Mouse (Mus musculus) gastrocnemius, adult 18-20 months (tissue): Measurements from ENCODE around the gene Tpm1. TPM values are rescaled to one million over a fixed set of nuclear protein-coding genes. Genes with fewer than 3 reads are reported as not detected.
A peak's percentile ranks its signal among the peaks of the same experiment; 100 is the strongest.

Experiments
- DNase-seq: peaks from one replicate; pipeline ENCODE4 v3.0.0; 2021; ENCODE audit warnings: low spot score
- total RNA-seq, 2 experiments: library from RNA; stranded (reverse); gene quantifications; 2 replicates each; pipeline ENCODE4 v1.2.3; 2021

The Tpm1 gene
- total RNA-seq, 2 experiments from 2014 or later = 24,162 to 25,960 TPM

DNA sequence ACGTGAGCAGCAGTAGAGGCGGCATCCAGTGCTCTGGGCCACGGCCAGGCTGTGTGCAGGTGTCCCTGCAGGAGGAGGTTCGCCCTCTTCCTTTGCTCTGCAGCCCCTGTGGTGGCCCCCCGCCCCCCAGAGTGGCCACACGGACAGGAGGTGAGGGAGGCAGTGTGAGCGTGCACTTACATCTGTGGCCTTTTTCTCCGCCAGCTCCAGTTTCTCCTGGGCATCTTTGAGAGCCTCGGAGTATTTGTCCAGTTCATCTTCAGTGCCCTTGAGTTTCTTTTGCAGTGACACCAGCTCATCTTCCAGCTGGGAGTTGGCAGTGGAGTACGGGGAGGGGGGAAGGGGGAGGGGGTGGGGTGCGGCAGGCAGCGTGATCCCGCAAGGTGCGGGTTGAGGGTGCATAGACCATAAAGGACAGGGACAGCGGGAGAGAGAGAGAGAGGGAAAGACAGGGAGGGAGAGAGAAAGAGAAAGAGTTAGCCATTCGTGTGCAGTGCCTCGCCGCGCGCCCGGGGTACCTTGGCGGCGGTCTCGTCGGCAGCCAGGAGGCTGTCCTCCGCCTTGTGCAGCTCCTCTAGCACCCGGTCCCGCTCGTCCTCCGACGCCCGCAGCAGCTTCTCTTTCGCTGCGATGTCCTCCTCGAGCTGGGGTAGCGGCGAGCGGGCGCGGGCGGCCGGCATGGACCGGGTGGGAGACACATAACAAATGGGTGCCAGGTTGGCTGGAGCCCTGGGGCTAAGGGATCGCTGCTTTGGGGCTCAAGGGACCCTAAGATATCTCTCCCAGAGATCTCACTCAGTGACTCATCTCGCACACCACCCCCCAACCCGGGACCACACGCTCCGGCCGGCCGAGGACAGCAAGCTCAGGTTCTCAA, 1.4 kb downstream of the Tpm1 start:
- DNase-seq = no peak

DNA sequence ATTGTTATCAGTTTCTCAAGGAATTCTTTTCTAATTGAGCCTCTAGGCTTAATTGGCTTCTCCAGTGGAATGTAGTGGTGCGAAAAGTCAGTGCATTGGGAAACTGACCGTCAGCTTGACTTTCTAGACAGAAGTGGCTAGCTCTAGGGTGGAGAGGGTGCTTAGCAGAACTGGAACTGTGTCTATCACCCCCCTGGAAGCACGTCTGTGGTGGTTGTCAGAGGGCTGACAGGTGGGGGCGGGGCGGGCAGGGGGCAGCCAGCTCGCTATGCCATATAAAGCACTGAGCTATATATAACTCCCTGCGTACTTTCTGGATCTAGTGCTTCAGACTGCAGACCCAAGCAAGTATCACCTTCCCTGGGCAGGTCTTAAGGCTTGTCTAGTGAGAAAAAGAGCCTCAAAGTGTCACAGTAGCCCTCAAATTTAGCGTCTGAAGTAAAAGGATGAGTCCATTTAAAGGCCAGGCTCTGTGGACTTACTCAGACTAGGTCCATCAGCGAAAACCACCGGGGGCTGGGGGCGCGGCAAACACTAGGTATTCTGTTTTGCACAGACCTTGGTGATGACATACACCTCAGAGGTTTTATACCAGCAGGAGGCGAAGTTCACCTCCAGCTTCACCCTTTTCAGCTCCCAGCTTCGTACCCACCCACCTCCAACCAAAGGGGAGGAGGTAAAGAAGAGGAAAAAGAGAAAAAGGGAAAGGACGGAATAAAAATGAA, 2.2 kb downstream of the Tpm1 start:
- DNase-seq = no peak

DNA sequence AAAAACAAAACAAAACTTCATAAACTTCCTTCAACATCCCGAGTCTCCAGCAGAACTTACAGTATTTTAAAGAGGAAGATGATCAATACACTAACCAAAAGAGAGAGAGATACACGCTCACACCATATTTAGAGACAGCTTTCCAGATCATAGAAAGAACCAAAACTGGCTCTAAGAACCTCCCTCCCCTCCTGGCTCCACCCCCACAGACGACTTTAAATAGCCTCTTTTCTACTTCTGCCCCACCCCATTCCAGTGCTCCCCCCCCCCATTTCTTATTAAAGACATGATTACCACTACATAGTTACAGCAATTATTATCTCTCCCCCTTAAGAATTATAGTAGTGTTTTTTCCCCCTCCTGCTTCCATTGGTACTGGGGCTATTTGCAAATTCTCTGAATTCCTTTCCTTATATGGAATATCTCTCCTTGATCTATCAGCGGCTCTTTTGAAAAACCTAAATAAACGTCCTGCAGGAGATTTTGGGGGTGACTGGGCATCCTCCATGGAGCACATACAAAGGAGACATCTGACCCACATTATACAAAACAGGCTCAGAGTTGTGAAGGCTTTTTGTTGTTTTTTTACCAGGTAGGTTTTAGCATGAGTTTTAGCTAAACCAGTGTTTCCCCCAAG, 3.1 kb downstream of the Tpm1 start:
- DNase-seq = no peak

DNA sequence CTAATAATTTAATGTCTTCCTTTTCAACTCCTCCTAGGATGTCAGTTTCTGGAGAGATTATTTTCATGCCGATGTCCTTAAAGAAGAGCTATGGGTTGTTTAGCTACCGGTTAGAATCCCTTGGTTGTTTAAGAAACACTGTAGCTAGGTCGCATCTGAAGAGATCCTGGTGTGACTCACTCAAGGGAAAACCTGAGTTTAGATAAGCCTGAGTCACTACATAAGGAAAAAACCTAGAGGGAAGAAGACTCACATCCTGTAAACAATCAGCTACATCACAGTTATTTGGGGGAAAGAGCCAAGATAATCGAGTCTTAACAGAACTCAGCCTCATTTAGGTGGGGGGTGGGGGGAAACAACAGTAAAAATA, 3.9 kb downstream of the Tpm1 start:
- DNase-seq = no peak

DNA sequence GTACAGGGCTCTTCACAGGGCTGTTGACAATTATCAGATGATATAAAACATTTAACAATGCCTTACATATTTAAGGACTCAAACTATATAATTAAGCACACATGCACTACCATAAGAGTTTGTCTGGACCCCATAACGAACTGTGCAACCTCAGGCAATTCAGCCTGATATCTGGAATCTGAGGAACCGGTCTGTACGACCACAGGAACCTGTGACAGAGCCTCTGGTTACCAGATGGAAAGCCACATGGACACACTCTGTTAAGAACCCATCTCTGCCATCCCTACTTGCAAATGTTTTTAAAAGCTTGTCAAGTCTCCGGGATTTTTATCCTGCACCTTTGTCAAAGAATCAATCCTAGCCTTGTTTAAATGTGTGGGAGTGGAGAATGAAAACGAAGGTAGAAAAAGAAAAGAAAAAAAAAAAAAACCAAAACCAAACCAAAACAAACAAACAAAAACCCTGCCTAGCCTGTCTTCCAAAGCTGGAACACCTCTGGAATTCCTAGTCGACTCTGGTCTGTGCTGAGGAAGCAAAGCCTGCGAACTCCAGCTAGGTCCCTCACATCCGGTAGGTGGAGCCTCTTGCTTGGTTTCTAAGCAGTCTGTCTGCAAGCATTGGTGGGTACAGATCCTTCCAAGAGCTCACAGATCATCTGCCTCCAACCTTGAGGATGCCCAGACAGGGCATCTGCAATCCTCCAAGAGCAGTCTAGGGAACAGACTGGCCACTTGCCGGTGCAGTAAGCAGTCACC, 4.5 kb downstream of the Tpm1 start:
- peak; percentile 75 for DNase-seq

DNA sequence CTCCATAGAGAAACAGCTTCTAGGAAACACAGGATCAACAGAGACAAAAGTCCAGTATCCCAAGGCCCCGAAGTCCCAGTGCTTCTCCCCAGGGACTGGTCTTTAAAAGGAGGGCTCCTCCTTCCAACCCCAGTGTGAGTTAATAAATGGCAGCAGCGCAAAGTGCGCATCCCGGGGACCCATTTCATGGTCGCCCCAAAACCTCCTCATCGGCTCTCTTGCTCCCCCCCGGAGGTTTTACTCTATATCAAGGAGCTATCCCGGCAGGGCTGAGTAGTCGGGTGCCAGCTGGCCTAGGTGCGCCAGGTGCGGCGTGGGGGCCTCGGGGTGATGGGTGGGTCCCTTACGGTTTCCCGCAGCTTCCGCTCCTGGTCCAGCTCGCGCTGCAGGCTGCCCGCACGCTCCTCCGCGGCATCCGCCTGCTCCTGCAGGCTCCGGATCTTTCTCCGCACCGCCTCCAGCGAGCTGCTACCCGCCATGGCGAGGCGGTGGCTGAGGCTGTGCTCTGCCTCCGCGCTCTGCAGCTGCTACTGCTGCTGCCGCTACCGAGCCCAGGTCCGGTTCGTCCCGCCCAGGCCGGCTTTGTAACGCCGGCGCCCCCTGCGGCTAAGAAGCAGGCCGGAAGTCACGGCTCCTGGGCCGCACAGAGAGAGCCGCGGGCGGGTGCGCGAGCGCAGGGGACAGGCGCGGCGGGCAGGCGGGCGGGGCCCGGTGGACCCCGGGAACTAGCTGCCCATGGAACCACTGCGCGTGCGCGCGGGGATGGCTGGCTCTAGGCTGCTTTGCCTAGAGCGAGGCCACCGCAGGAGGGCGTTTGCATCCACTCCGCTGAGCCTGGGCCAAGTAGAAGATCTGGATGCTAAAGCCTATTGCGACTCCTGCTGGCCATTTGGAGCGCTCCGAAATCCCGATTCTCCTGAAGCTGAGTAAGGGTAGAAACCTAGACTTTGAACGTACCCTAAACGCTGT, 5.7 kb downstream of the Tpm1 start:
- DNase-seq = peak; percentile 97

DNA sequence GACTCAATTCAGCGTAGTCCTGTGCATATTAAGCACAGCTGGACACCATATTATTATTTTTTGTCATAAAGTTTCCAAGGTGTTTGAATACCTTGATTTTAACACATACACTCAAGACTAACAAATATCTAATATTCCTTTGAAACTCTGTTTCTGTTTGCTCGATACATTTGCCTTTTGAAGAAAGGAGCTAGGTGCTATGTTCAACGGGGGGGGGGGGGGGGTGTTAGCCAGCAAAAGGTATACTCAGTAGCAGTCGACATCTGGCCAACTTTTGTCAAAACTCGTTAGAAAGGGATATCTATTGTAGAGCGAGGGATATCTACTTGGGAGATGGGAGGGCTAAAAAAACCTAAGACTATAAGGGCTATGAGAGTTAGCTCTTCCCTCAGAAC, 6.4 kb downstream of the Tpm1 start:
- no peak for DNase-seq

DNA sequence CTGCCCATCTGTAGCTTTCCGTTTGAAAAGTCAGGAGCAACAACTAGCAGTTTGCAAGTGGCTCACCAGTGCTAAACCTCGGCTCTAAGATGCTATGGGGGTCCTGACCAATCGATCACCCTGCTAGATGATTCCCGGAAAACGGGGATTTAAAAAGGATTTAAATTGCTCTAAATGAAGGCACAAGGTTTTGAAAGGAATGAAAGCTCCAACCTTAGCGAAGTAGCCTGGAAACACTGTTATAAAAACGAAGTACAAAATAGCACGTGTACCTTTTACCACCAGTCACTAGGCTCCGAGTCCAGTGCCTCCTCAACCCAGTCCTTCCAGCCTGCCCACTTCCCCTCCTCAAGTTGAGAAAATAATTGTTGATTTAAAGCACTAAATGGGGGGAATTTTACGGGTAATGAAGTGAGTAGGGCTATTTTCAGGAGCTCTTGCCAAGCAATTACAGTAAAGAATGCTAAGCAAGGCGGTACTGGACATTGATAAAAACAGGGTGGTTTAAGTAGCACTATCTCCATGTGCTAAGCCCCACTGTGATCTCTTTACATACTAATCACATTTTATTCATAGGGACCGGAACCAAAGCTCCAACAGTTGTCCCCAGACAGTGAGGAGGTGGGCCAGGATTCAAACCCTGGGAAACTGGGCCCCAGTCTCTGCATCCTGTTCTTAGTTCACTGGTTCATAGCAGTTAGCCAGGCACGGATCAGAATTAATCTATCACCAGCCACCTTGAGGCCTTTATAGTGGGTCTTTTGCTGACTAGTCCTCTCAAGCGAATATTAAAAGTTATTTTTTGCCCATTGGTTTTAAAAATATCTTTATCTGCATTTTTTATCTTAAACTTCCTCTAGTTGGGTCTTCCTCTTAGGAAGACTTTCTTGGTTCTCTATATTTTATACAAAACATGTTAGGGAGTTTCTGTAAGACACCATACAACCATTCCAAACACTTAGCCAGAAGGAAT, 7.1 kb downstream of the Tpm1 start:
- no peak for DNase-seq

DNA sequence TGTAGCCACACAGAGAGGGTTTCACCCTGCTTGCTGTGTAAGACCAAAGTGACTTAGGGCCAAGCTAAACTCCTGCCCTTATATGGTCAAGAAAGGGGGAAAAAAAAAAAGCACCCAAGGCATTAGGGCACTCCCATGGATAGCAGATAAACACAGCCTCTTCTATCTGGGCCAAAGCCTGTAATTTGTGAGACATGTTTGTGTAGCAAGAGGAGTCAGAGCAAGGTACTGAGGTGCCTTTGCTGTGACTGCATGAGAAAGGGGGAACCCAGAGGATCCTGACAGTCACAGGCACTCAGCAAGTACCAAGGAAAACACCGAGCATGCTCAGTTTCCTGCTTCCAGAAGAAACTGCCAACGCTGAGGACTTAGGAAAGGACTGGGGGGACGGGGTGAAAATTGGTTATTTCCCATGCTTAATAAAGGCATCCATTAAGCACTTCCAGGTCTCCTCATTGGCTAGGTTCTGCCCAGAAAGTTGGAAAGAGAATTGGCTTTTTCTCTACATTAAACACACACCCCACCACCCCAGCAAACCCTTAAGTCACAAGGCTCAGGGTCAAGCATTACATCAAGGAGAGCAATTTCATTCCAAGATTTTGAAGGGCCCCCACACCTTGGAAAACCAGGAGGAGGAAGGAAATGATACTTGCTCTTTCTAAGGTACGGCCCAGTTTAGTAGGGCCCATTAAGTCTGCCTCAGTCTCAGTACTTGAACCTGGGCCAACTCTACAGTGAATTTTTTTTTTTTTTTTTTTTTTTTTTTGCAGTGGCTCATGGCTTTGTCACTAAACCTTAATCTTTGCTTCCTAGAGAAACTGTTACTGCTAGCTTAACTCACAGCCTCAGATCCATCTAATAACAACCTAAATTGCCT, 8.0 kb downstream of the Tpm1 start:
- DNase-seq = no peak

DNA sequence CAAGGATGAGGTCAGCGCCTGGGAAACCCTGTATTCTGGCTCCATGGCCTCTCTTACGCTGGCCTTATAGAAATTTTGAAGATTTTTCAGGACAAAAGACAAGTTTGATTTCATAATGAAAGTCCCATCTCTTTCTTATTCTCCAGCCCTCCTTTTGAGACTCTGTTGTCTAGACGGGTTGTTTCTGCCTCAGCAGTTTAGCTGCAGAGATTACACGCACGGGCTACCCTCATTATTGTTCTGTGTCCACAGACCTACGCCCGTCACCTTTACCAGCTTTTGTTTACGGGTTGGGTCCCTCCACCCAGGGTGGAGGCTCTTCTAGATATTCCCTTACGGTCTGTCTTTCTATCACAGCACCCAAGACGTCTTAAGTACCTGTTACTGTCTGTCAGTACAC, 9.3 kb downstream of the Tpm1 start:
- DNase-seq = no peak

DNA sequence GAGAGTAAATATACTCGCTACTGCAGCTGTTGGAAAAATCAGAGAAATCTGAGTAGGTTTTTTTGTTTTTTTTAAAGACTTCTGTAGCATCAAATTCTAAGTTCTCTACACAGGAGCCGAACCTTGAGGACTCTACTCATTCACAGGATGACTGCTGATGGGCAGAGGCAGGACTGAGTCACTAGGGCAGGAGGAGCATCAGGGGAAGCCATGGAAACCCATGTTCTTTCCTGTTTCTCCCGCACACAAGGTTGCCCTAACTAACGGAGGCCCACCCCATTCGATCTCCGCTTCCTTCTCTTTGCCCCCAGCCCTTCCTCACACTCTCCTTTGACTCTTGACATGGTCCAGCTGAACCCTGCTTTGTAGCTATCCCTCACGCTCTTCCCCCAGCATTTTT, 10.5 kb downstream of the Tpm1 start:
- no peak for DNase-seq

DNA sequence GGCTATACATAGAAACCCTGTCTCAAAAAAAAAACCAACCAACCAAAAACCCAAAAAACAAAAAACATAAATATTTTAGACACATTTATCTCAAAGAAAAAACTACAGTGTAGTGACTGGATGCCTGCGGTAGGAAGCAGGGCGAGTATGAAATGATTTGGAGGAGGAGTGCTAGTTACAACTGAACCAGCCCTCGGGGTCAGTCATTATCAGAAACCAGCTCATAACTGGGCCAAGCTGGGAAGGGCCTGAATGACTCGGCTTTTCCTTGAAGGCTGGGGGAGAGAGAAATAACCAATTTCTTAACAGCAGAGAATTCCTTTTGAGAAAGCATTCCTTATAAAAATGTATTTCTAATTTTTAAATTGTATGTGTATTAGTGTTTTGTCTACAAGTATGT, 11.5 kb downstream of the Tpm1 start:
- DNase-seq = no peak

DNA sequence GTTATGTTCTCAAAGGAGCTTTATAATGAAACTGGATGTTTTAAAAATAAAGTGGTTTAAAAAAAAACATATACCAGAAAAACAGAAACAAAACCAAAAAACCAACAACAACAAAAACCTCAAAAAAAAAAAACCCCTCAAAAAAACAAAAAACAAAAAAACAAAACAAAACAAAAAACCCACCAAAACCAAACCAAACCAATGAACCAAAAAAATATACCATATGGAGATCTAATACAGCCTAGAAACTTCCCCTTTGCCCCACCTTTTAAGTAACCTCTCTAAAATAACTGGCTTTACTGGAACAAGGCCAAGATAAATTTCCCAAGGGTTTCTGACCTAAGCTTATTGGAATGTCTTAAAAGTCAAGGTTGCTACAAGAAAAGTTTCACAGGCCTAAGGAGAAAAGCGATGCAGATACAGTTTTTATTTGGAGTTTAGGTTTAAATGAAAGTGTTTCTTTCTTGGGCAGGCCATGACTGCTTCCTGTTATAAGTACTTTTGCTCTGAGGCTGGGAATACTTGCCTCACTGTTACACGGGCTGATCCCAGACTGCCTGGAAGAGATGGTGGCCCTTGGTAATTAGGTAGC, 12.6 kb downstream of the Tpm1 start:
- DNase-seq = peak; percentile 68

DNA sequence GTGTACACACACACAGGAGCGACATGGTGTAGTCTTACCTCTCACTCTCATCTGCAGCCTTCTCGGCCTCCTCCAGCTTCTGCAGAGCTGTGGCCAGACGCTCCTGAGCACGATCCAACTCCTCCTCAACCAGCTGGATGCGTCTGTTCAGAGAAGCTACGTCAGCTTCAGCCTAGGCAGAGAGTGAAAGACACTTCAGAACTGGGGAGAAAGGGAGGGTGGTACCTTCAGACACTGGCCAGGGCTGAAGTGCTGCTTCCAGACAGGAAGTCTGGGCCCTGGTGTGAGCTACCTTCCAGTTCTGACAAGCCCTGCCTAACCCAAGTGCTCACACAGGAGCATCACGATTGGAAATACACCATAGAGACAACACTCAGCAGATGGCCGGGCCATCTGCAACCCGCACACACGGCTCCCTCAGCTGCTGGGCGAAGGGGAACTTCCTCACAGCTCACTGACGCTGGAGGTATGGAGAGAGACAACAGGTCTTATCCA, 13.2 kb downstream of the Tpm1 start:
- no peak for DNase-seq

DNA sequence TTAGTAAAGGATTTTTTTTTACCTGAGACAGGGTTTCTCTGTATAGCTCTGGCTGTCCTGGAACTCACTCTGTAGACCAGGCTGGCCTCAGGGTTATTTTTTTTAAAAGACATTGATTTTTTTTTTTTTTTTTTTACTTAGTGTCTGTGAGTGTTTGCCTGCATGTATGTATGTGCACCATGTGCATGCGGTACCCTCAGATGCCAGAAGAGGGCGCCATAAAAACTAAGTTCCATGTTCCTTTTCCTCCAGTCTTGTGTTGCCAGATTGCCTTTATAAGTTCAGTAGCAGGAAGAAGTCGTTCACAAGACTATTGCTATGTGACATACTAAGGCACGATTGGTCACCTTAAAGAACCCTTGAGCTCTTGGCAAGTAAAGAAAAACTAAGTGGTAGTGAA, 14.5 kb downstream of the Tpm1 start:
- no peak for DNase-seq

DNA sequence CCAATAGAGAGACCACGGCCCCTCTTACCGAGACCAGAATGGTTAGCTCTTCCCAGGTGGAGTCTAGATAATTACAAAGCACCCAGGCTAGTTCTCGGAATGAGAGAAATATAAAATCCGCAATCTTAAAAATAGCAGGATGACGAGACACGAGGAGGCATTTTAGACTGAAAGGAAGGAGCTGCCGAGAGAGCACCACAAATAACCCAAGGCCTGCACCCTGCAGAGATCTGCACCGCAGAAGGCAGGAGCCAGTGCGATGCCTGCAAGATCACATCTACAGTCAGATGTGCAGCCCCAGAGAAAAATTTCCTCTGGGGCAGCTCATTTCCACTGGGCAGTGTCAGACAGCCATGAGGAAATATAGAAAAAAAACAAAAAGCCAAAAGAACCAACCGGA, 16.2 kb downstream of the Tpm1 start:
- DNase-seq = no peak

DNA sequence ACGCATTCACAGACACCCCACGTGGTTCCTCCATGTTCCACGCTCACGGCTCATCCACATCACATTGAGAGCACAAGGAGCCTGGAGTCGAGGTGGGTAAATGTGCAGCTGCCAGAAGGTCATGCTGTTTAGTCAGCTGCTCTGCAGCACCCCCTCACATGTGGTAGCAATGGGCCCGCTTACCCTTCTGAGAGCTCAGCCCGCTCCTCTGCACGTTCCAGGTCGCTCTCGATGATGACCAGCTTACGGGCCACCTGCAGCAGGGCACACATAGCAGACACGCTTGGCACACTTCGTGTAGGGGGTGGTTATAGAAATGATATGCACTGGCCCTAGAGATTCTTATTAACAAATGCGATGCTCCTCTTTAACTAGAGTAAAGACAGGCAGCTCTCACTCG, 16.6 kb downstream of the Tpm1 start:
- no peak for DNase-seq

DNA sequence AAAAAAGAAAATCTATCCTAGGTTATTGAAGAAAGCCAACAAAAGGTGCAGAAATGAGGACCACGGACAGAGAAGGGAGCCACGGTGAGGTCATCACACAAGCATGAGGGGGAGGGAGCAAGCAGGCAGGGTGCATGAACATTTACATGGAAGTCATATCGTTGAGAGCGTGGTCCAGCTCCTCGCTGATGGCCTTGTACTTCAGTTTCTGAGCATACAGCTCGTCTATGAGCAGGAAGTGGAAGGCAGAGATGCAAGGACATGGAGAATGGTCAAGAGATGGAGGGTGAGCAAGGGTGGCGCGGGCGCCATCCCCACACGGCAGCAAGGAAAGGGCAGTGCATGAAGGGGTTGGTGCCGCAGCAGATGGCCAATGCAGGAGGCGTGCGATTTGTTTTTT, 19.7 kb downstream of the Tpm1 start:
- no peak for DNase-seq
